Mouse (Mus musculus): ENCODE measurements around the gene Jsrp1.

- TF ChIP-seq CTCF (conservative IDR thresholded peaks at IDR 0.05; ENCODE audit: insufficient read depth, insufficient read length, low read depth, low read length) (no peak), POLR2A (IDR thresholded peaks at IDR 0.05; ENCODE audit: low read depth, low read length) (no peak)
Observed at GRCm38 (mm10) chr10:80797186-80798149, 15.8 kb downstream of the Jsrp1 start.

All from kidney, adult 2 months (tissue).